Mouse (Mus musculus) intestine, embryonic 15.5 days (tissue): ENCODE measurements around the gene Dip2b. TPM values are rescaled to one million over a fixed set of nuclear protein-coding genes. Genes with fewer than 3 reads are reported as not detected.

Source experiments
- ATAC-seq: fragments of 200-750 bp; cut with Nextera tagmentation; 2 replicates; pipeline ENCODE4 v1.8.0; 2017; ENCODE audit warnings: moderate TSS enrichment, moderate library complexity
- H3K27ac ChIP-seq: fragments of 300-500 bp; sonication (generic); 2 replicates; pipeline ENCODE4 v1.5.1; 2015; ENCODE audit warnings: mild to moderate bottlenecking, inconsistent platforms
- H3K27me3 ChIP-seq: fragments of 300-500 bp; sonication (generic); replicated peaks from 2 replicates; pipeline ENCODE4 v1.6.1; 2015; ENCODE audit warnings: inconsistent platforms
- H3K36me3 ChIP-seq: fragments of 300-500 bp; sonication (generic); 2 replicates; pipeline ENCODE4 v1.6.1; 2015; ENCODE audit warnings: inconsistent platforms
- H3K4me1 ChIP-seq: fragments of 300-500 bp; sonication (generic); replicated peaks from 2 replicates; pipeline ENCODE4 v1.6.1; 2015; ENCODE audit warnings: inconsistent platforms
- H3K4me2 ChIP-seq: fragments of 300-500 bp; sonication (generic); replicated peaks from 2 replicates; pipeline ENCODE4 v1.6.1; 2015; ENCODE audit warnings: mild to moderate bottlenecking, inconsistent platforms
- H3K4me3 ChIP-seq: fragments of 300-500 bp; sonication (generic); replicated peaks from 2 replicates; pipeline ENCODE4 v1.5.1; 2015; ENCODE audit warnings: inconsistent platforms
- H3K9ac ChIP-seq: fragments of 300-500 bp; sonication (generic); 2 replicates; pipeline ENCODE4 v1.6.1; 2015; ENCODE audit warnings: inconsistent platforms
- H3K9me3 ChIP-seq: fragments of 300-500 bp; sonication (generic); 2 replicates; pipeline ENCODE4 v1.6.1; 2016; ENCODE audit warnings: inconsistent platforms
- whole genome bisulfite sequencing: fragments of 180-500 bp; shearing (Covaris S2); methylation state at CpG from one replicate; pipeline ENCODE4 v1.1.7; 2015; 5-methylcytosine and 5-hydroxymethylcytosine counted together
- polyA plus RNA-seq: library from polyadenylated mRNA; unstranded; fragments of >200 nt; fragmentation: Nextera tagmentation; extraction: Ambion mirVana; gene quantifications from 2 replicates; pipeline ENCODE4 v1.2.1, GENCODE M21; 2015

Dip2b gene
- polyA plus RNA-seq, 1 experiment from 2014 or later: 7.6 TPM

- Histone ChIP-seq H3K4me2 (no peak overlapping the region), H3K9me3 (no peaks in the 10 kb centered on the region), H3K27me3 (no peaks in the 10 kb centered on the region), H3K4me3 (no peak overlapping the region), H3K27ac (no peak overlapping the region), H3K36me3 (no peaks in the 10 kb centered on the region), H3K4me1 (peaks cover 16% of the 10 kb centered on the region), H3K9ac (no peak overlapping the region)
- no peak for ATAC-seq
- 79% methylated on average over 3 of the region's 3 CpGs for WGBS
These were observed 19.2 kb downstream of the Dip2b start for GRCm38 (mm10) chr15:100057698-100058097.

DNA sequence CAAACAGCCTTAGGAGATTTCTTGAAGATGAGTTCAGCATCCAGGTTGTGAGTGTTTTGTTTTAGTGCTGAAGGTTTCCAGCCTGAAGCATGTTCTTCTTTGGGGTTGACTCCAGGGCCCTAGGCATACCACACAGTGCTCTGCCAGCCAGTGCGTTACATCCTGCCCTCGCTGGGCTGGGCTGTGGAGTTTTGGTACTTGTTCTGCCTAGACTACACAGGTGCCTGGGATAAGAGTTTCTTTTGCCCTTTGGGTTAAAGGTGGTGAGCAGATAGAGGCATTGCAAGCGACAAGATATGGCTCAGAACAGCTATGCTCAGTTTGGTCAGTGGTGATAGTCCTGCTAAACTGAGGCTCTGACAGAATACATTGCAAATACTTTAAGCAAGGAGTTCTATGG lies 19.7 kb downstream of the Dip2b start:
- H3K9me3 ChIP-seq: no peaks in the 10 kb centered on the region
- no peaks in the 10 kb centered on the region for H3K27me3 ChIP-seq
- no peak overlapping the region for H3K4me3 ChIP-seq
- no peak overlapping the region for H3K27ac ChIP-seq
- no peak overlapping the region for H3K4me2 ChIP-seq
- H3K36me3 ChIP-seq: no peaks in the 10 kb centered on the region
- H3K9ac ChIP-seq: no peak overlapping the region
- peaks cover 17% of the 10 kb centered on the region for H3K4me1 ChIP-seq
- ATAC-seq: no peak
- WGBS: 83% methylated on average over 3 of the region's 3 CpGs

DNA sequence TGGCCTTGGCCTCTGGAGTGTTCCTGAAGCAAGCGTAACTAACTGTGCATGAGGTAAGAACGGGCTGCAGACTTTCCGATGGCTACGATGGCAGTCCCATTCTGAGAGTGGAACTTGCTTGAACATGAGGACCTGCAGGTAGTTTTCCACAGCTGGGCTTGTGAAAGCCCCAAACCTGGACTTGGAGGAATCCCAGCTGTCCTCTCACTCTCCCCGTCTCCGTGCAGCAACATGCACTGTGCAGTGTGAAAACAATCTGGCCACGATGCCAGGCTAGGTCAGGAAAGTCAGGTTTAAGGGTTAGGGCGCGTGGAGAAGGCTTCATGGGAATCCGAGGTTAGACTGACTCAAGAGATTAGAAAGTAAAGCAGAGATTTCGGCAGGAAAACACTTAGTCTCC lies 20.4 kb downstream of the Dip2b start:
- no peaks in the 10 kb centered on the region for H3K36me3 ChIP-seq
- no peak overlapping the region for H3K9ac ChIP-seq
- no peak overlapping the region for H3K4me2 ChIP-seq
- H3K27me3 ChIP-seq: no peaks in the 10 kb centered on the region
- WGBS: 50% methylated on average over 11 of the region's 11 CpGs
- no peak overlapping the region for H3K27ac ChIP-seq
- H3K9me3 ChIP-seq: no peaks in the 10 kb centered on the region
- H3K4me1 ChIP-seq: peaks cover 18% of the 10 kb centered on the region
- no peak for ATAC-seq
- no peak overlapping the region for H3K4me3 ChIP-seq

- H3K4me3 ChIP-seq: no peak overlapping the region
- no peaks in the 10 kb centered on the region for H3K9me3 ChIP-seq
- H3K4me1 ChIP-seq: peaks cover 18% of the 10 kb centered on the region
- no peak for ATAC-seq
- no peaks in the 10 kb centered on the region for H3K36me3 ChIP-seq
- no peak overlapping the region for H3K27ac ChIP-seq
- H3K27me3 ChIP-seq: no peaks in the 10 kb centered on the region
- 67% methylated on average over 7 of the region's 7 CpGs for WGBS
- H3K4me2 ChIP-seq: no peak overlapping the region
- H3K9ac ChIP-seq: no peak overlapping the region
These were observed 21.3 kb downstream of the Dip2b start for GRCm38 (mm10) chr15:100059626-100060311.

- H3K4me3 ChIP-seq: no peak overlapping the region
- H3K4me2 ChIP-seq: no peak overlapping the region
- no peak overlapping the region for H3K27ac ChIP-seq
- WGBS: 86% methylated on average over 4 of the region's 4 CpGs
- H3K36me3 ChIP-seq: no peaks in the 10 kb centered on the region
- no peak for ATAC-seq
- no peaks in the 10 kb centered on the region for H3K9me3 ChIP-seq
- H3K4me1 ChIP-seq: peaks cover 18% of the 10 kb centered on the region
- H3K27me3 ChIP-seq: no peaks in the 10 kb centered on the region
- H3K9ac ChIP-seq: no peak overlapping the region
These were observed 22.2 kb downstream of the Dip2b start for GRCm38 (mm10) chr15:100060513-100061140.

DNA sequence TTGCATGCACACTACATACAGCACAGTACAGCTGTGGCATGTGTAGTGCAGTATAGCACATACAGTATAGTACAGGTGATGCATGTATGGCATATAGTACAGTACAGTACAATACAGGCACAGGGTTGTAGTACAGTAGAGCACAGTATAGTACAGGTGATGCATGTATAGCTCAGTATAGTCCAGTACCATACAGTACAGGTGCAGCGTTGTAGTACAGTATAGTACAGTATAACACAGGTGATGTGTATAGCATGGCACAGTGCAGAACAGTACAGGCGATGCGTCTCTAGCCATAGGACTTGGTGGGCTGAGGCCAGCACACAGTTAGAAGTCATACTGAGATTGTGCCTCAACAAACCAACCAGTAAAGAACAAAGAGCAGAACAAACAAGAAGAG lies 22.9 kb downstream of the Dip2b start:
- Histone ChIP-seq H3K4me3 (no peak overlapping the region), H3K36me3 (no peaks in the 10 kb centered on the region), H3K27ac (no peak overlapping the region), H3K9me3 (no peaks in the 10 kb centered on the region), H3K4me1 (peaks cover 18% of the 10 kb centered on the region), H3K9ac (no peak overlapping the region), H3K27me3 (no peaks in the 10 kb centered on the region), H3K4me2 (no peak overlapping the region)
- no peak for ATAC-seq
- WGBS: 95% methylated on average over 3 of the region's 3 CpGs

DNA sequence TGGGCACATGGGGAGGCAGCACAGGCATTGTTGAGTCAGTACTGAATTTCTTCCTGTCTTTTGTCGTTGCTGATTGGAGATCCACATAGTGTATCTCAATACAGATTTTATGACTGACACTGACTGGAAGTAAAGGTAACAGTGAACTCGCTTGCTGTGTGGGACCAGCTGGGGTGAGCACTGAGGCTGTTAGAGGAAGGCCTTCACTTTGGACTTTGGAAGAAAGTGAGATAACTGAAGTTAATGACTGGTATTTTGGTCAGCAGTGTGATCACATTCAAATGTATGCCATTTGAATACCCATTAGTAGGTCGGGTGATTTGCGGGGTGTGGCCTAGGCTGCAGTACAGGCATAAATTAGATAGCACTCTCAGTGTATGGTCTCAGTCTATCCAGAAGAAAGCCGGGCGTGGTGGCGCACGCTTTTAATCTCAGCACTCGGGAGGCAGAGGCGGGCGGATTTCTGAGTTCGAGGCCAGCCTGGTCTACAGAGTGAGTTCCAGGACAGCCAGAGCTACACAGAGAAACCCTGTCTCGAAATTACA lies 24.8 kb downstream of the Dip2b start:
- Histone ChIP-seq H3K36me3 (no peaks in the 10 kb centered on the region), H3K4me1 (peaks cover 17% of the 10 kb centered on the region), H3K4me2 (no peak overlapping the region), H3K9ac (no peak overlapping the region), H3K4me3 (no peak overlapping the region), H3K9me3 (no peaks in the 10 kb centered on the region), H3K27me3 (no peaks in the 10 kb centered on the region), H3K27ac (no peak overlapping the region; the same call in 1 of the 2 replicates)
- 81% methylated on average over 13 of the region's 13 CpGs for WGBS
- ATAC-seq: peak; percentile 78

- Histone ChIP-seq H3K4me2 (0 out of 2 replicates have a peak overlapping the region, but pooled peaks have one; percentile 20), H3K9me3 (no peaks in the 10 kb centered on the region), H3K27ac (0 out of 2 replicates have a peak overlapping the region, but pooled peaks have one; percentile 63), H3K36me3 (no peaks in the 10 kb centered on the region), H3K27me3 (no peaks in the 10 kb centered on the region), H3K9ac (no peak overlapping the region), H3K4me3 (no peak overlapping the region), H3K4me1 (peaks cover 12% of the 10 kb centered on the region; the same call in 1 of the 2 replicates)
- peak; percentile 73 for ATAC-seq
- WGBS: 50% methylated on average over 9 of the region's 9 CpGs
These were observed 28.2 kb downstream of the Dip2b start for GRCm38 (mm10) chr15:100066702-100067101.

- no peak for ATAC-seq
- no peak overlapping the region for H3K27ac ChIP-seq
These were observed 30.6 kb downstream of the Dip2b start for GRCm38 (mm10) chr15:100069101-100069500.

DNA sequence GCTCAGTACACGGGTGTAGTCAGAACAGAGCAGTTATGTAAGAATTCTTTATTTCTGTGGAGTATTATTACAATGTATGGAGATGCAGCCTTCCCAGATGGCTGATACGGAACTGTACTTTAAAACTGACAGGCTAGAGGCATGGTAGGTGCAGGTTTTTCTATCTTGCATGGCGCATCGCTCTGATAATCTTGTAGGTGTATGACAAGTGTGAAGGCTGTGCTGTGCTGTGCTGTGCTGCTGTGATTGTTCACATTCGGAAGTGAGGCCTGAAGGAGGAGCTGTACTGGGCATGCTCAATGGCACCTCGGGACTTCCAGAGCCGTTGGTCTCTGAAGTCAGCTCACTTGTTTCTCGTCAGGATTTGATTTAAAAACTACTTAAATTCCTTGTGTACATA lies 31.6 kb downstream of the Dip2b start:
- peaks cover 24% of the 10 kb centered on the region for H3K4me1 ChIP-seq
- no peak overlapping the region for H3K4me3 ChIP-seq
- H3K27ac ChIP-seq: no peak overlapping the region
- no peak for ATAC-seq
- no peaks in the 10 kb centered on the region for H3K36me3 ChIP-seq
- H3K9ac ChIP-seq: no peak overlapping the region
- no peak overlapping the region for H3K4me2 ChIP-seq
- no peaks in the 10 kb centered on the region for H3K27me3 ChIP-seq
- 79% methylated on average over 8 of the region's 8 CpGs for WGBS
- no peaks in the 10 kb centered on the region for H3K9me3 ChIP-seq

More at GRCm38 (mm10) chr15:100069101-100069500, 30.6 kb downstream of the Dip2b start:
- H3K4me1 ChIP-seq: peaks cover 20% of the 10 kb centered on the region
- H3K9ac ChIP-seq: no peak overlapping the region
- no peak overlapping the region for H3K4me3 ChIP-seq
- H3K36me3 ChIP-seq: no peaks in the 10 kb centered on the region
- no peaks in the 10 kb centered on the region for H3K9me3 ChIP-seq
- H3K27me3 ChIP-seq: no peaks in the 10 kb centered on the region
- H3K4me2 ChIP-seq: no peak overlapping the region
- 82% methylated on average over 4 of the region's 4 CpGs for WGBS

- Histone ChIP-seq H3K9ac (no peak overlapping the region), H3K9me3 (no peaks in the 10 kb centered on the region), H3K27ac (no peak overlapping the region), H3K4me1 (peaks cover 24% of the 10 kb centered on the region), H3K4me3 (no peak overlapping the region), H3K4me2 (no peak overlapping the region), H3K36me3 (no peaks in the 10 kb centered on the region), H3K27me3 (no peaks in the 10 kb centered on the region)
- 60% methylated on average over 3 of the region's 3 CpGs for WGBS
- peak; percentile 64 for ATAC-seq
These were observed 33.4 kb downstream of the Dip2b start for GRCm38 (mm10) chr15:100071819-100072218.

DNA sequence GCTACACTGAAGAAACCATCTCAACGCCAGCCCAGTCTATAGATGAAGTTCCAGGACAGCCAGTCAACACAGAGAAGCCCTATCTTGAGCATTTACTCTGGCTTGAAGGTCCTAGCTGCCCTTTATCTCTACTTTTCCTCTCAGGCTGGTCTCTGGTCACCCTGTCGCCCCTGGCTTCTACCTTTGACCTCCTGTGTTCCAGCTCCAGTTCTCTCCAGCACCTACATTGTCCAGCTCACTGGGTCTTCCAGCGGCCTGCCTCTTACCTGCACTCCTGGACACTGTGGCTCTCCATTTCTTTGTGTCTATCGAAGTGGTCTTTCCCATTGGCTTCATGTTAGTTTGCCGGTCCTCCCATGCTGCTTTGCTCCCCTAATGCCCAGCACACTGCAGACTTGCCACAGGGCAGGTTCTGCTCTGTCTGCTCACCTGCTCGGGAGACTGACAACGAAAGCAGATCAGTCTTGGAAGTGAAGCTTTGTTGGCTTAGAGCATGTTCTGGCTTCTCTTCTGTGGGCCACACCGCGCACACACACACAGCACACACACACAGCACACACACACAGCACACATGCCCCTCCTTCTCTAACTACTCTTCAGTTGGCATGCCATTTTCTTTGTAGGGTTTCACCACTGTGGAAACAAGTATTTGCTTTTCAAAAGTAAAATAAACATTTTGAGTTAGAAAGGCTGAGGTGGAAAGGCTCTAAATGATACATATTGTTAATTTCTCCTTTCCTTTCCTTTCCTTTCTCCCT lies 35.4 kb downstream of the Dip2b start:
- no peak overlapping the region for H3K4me3 ChIP-seq
- no peaks in the 10 kb centered on the region for H3K36me3 ChIP-seq
- no peak overlapping the region for H3K9ac ChIP-seq
- H3K4me1 ChIP-seq: peaks cover 21% of the 10 kb centered on the region
- H3K4me2 ChIP-seq: no peak overlapping the region
- no peaks in the 10 kb centered on the region for H3K9me3 ChIP-seq
- 72% methylated on average over 9 of the region's 9 CpGs for WGBS
- H3K27ac ChIP-seq: 0 out of 2 replicates have a peak overlapping the region, but pooled peaks have one; percentile 5
- no peaks in the 10 kb centered on the region for H3K27me3 ChIP-seq
- ATAC-seq: no peak
